ENCODE assay signal across 16 mouse cellular contexts in genomic region chr4:148909566-148909965, GRCm38 (mm10).
DNase-seq lines count a peak whose midpoint lies in the region; ATAC-seq lines count a peak whose summit lies in the region.
"Had no signal": no experiment of that assay in that cellular context is flagged by ENCODE, and none has a peak within 500 bp of the region (broad histone marks: within the 10 kb centered on the region; RNA-seq: fewer than 3 reads in every experiment).

No protein-coding gene starts in this region.

- H3K9ac ChIP-seq in forebrain, embryonic 12.5 days = no peak overlapping the region; the same call in 1 of the 2 replicates
- peak overlapping the region; percentile 65 for H3K9ac ChIP-seq in heart, embryonic 16.5 days (ENCODE audit: low read length)
- peak overlapping the region; percentile 40 for H3K9ac ChIP-seq in kidney, embryonic 16.5 days (replicated peaks; ENCODE audit: low read length)
- H3K9ac ChIP-seq in stomach, embryonic 15.5 days = 0 out of 2 replicates have a peak overlapping the region, but pooled peaks have one; percentile 2
- no peak overlapping the region for H3K9ac ChIP-seq in midbrain, embryonic 11.5 days (ENCODE audit: low read length)
- H3K9ac ChIP-seq: embryonic facial prominence, embryonic 12.5 days; lung, embryonic 15.5 days had no signal

- peaks cover 66% of the 10 kb centered on the region for H3K27me3 ChIP-seq in forebrain, embryonic 10.5 days (ENCODE audit: poor library complexity, severe bottlenecking)
- H3K27me3 ChIP-seq in forebrain, embryonic 12.5 days = peaks cover 48% of the 10 kb centered on the region
- no peaks in the 10 kb centered on the region for H3K27me3 ChIP-seq in heart, embryonic 16.5 days (ENCODE audit: control insufficient read depth, insufficient read depth, low read length)
- H3K27me3 ChIP-seq in kidney, embryonic 16.5 days (ENCODE audit: insufficient read depth, low read length) = no peaks in the 10 kb centered on the region
- 0 out of 2 replicates have a peak, but pooled peaks cover 4% of the 10 kb centered on the region for H3K27me3 ChIP-seq in stomach, embryonic 15.5 days (replicated peaks)
- H3K27me3 ChIP-seq in midbrain, embryonic 11.5 days (ENCODE audit: control insufficient read depth, insufficient read depth, low read length) = peaks cover 34% of the 10 kb centered on the region
- H3K27me3 ChIP-seq: lung, embryonic 15.5 days had no signal

- WGBS in forebrain, embryonic 10.5 days = 91% methylated on average over 11 of the region's 11 CpGs
- whole genome bisulfite sequencing in forebrain, embryonic 12.5 days = 78% methylated on average over 11 of the region's 11 CpGs
- WGBS in heart, embryonic 16.5 days = 52% methylated on average over 11 of the region's 11 CpGs
- WGBS in kidney, embryonic 16.5 days = 69% methylated on average over 11 of the region's 11 CpGs
- 74% methylated on average over 11 of the region's 11 CpGs for WGBS in stomach, embryonic 15.5 days
- WGBS in midbrain, embryonic 11.5 days = 84% methylated on average over 11 of the region's 11 CpGs

- intact Hi-C loops in heart, postnatal 36 days (cut with DNase I) = no loop called here

- H3K36me3 ChIP-seq in forebrain, embryonic 10.5 days (replicated peaks) = no peaks in the 10 kb centered on the region
- no peaks in the 10 kb centered on the region for H3K36me3 ChIP-seq in forebrain, embryonic 12.5 days (replicated peaks)
- H3K36me3 ChIP-seq in heart, embryonic 16.5 days (ENCODE audit: control insufficient read depth, insufficient read depth) = no peaks in the 10 kb centered on the region
- H3K36me3 ChIP-seq in kidney, embryonic 16.5 days (ENCODE audit: insufficient read depth, low read length) = no peaks in the 10 kb centered on the region
- H3K36me3 ChIP-seq in stomach, embryonic 15.5 days = no peaks in the 10 kb centered on the region
- no peaks in the 10 kb centered on the region for H3K36me3 ChIP-seq in midbrain, embryonic 11.5 days (ENCODE audit: control insufficient read depth, insufficient read depth, low read length)
- H3K36me3 ChIP-seq: embryonic facial prominence, embryonic 12.5 days; lung, embryonic 15.5 days had no signal

- ATAC-seq in forebrain, embryonic 12.5 days (ENCODE audit: low FRiP score) = no peak
- no peak for ATAC-seq in heart, embryonic 16.5 days (replicated peaks; ENCODE audit: extremely low read depth, insufficient read depth, low FRiP score)
- ATAC-seq in kidney, embryonic 16.5 days (ENCODE audit: low FRiP score, low TSS enrichment) = no peak
- no peak for ATAC-seq in stomach, embryonic 15.5 days (ENCODE audit: insufficient read depth, low FRiP score, low read depth)
- ATAC-seq in midbrain, embryonic 11.5 days (ENCODE audit: low FRiP score) = no peak
- ATAC-seq: hindbrain, embryonic 16.5 days had no signal

- H3K4me3 ChIP-seq in forebrain, embryonic 10.5 days = no peak overlapping the region
- H3K4me3 ChIP-seq in forebrain, embryonic 12.5 days (replicated peaks) = no peak overlapping the region
- no peak overlapping the region for H3K4me3 ChIP-seq in heart, embryonic 16.5 days (ENCODE audit: low read length)
- no peak overlapping the region for H3K4me3 ChIP-seq in kidney, embryonic 16.5 days (ENCODE audit: low read length)
- no peak overlapping the region for H3K4me3 ChIP-seq in stomach, embryonic 15.5 days (replicated peaks)
- H3K4me3 ChIP-seq in midbrain, embryonic 11.5 days (ENCODE audit: low read depth, low read length) = no peak overlapping the region
- H3K4me3 ChIP-seq: embryonic facial prominence, embryonic 12.5 days; left cerebral cortex, adult 2 months; lung, embryonic 15.5 days had no signal

- DNase-seq in forebrain, embryonic 10.5 days (ENCODE audit: extremely low spot score, low spot score) = no peak
- DNase-seq in heart, postnatal 36 days = no peak
- DNase-seq in kidney, adult 8-10 months = no peak
- DNase-seq in midbrain, embryonic 11.5 days (ENCODE audit: low spot score, missing footprints) = no peak
- DNase-seq: gastrocnemius, postnatal 10 days; liver; right cerebral cortex, postnatal 25 days; thymus, postnatal 36 days had no signal

- H3K4me1 ChIP-seq in forebrain, embryonic 10.5 days = peaks cover 83% of the 10 kb centered on the region
- peaks cover 24% of the 10 kb centered on the region for H3K4me1 ChIP-seq in forebrain, embryonic 12.5 days
- peaks cover 89% of the 10 kb centered on the region for H3K4me1 ChIP-seq in heart, embryonic 16.5 days (ENCODE audit: control insufficient read depth, insufficient read depth, low read length)
- H3K4me1 ChIP-seq in kidney, embryonic 16.5 days (ENCODE audit: insufficient read depth, low read length) = peaks cover 77% of the 10 kb centered on the region
- peaks cover 67% of the 10 kb centered on the region; the same call in 1 of the 2 replicates for H3K4me1 ChIP-seq in stomach, embryonic 15.5 days
- peaks cover 10% of the 10 kb centered on the region for H3K4me1 ChIP-seq in midbrain, embryonic 11.5 days (ENCODE audit: control insufficient read depth, insufficient read depth, low read length)

- 0 out of 2 replicates have a peak overlapping the region, but pooled peaks have one; percentile 37 for H3K27ac ChIP-seq in forebrain, embryonic 10.5 days
- no peak overlapping the region for H3K27ac ChIP-seq in forebrain, embryonic 12.5 days
- peak overlapping the region; percentile 93 for H3K27ac ChIP-seq in heart, embryonic 16.5 days (ENCODE audit: low read length)
- peak overlapping the region; percentile 95 for H3K27ac ChIP-seq in kidney, embryonic 16.5 days (ENCODE audit: low read length)
- peak overlapping the region; percentile 75; the same call in 1 of the 2 replicates for H3K27ac ChIP-seq in stomach, embryonic 15.5 days
- no peak overlapping the region for H3K27ac ChIP-seq in midbrain, embryonic 11.5 days (ENCODE audit: low read depth, low read length)
- H3K27ac ChIP-seq: embryonic facial prominence, embryonic 12.5 days; left cerebral cortex, adult 2 months had no signal

- H3K9me3 ChIP-seq in forebrain, embryonic 10.5 days = no peaks in the 10 kb centered on the region
- H3K9me3 ChIP-seq in forebrain, embryonic 12.5 days = no peaks in the 10 kb centered on the region
- H3K9me3 ChIP-seq in heart, embryonic 16.5 days (replicated peaks; ENCODE audit: control insufficient read depth, low read length) = no peaks in the 10 kb centered on the region
- no peaks in the 10 kb centered on the region for H3K9me3 ChIP-seq in kidney, embryonic 16.5 days (ENCODE audit: low read length)
- H3K9me3 ChIP-seq in stomach, embryonic 15.5 days = no peaks in the 10 kb centered on the region
- no peaks in the 10 kb centered on the region for H3K9me3 ChIP-seq in midbrain, embryonic 11.5 days (ENCODE audit: control insufficient read depth, low read length)
- H3K9me3 ChIP-seq: embryonic facial prominence, embryonic 12.5 days; lung, embryonic 15.5 days had no signal

- H3K4me2 ChIP-seq in forebrain, embryonic 12.5 days = no peak overlapping the region
- H3K4me2 ChIP-seq in heart, embryonic 16.5 days (ENCODE audit: low read depth, low read length) = peak overlapping the region; percentile 39
- H3K4me2 ChIP-seq in kidney, embryonic 16.5 days (replicated peaks; ENCODE audit: low read depth, low read length) = no peak overlapping the region
- no peak overlapping the region for H3K4me2 ChIP-seq in stomach, embryonic 15.5 days
- H3K4me2 ChIP-seq in midbrain, embryonic 11.5 days = no peak overlapping the region
- H3K4me2 ChIP-seq: embryonic facial prominence, embryonic 12.5 days; lung, embryonic 15.5 days had no signal

Comparison
In these comparisons a context has a peak if more than half of its experiments do, and no peak if none do; other contexts are left out.
1. H3K27ac ChIP-seq: peak in forebrain, embryonic 10.5 days (single experiment), heart, embryonic 16.5 days (single experiment), kidney, embryonic 16.5 days (single experiment) and stomach, embryonic 15.5 days (single experiment); none in forebrain, embryonic 12.5 days (single experiment) and midbrain, embryonic 11.5 days (single experiment).
2. H3K9ac ChIP-seq: peak in heart, embryonic 16.5 days (single experiment), kidney, embryonic 16.5 days (single experiment) and stomach, embryonic 15.5 days (single experiment); none in forebrain, embryonic 12.5 days (single experiment) and midbrain, embryonic 11.5 days (single experiment).